Mouse (Mus musculus) midbrain, embryonic 10.5 days (tissue): ENCODE measurements at regions not wholly inside any gene's neighbourhood (a gene's known extent, or its start where the extent isn't known, plus 50 kb on each side); places are given as distances from the start of the nearest gene placed in this dataset.

Source experiments
- DNase-seq: peaks from one replicate; pipeline ENCODE4 v3.0.0-alpha.2; 2017; ENCODE audit warnings: low spot score
- H3K27ac ChIP-seq: fragments of 300-500 bp; sonication (generic); replicated peaks from 2 replicates; pipeline ENCODE4 v1.5.1; 2016; ENCODE audit warnings: mild to moderate bottlenecking
- H3K27me3 ChIP-seq: fragments of 300-500 bp; sonication (generic); 2 replicates; pipeline ENCODE4 v1.6.1; 2016; ENCODE audit warnings: low read depth, mild to moderate bottlenecking; ENCODE audit not compliant: poor library complexity, severe bottlenecking
- H3K36me3 ChIP-seq: fragments of 300-500 bp; sonication (generic); 2 replicates; pipeline ENCODE4 v1.6.1; 2016; ENCODE audit warnings: mild to moderate bottlenecking, moderate library complexity
- H3K4me1 ChIP-seq: fragments of 300-500 bp; sonication (generic); 2 replicates; pipeline ENCODE4 v1.6.1; 2016
- H3K4me3 ChIP-seq: fragments of 300-500 bp; sonication (generic); 2 replicates; pipeline ENCODE4 v1.5.1; 2016; ENCODE audit warnings: mild to moderate bottlenecking, moderate library complexity
- H3K9me3 ChIP-seq: fragments of 300-500 bp; sonication (generic); replicated peaks from 2 replicates; pipeline ENCODE4 v1.6.1; 2016; ENCODE audit warnings: mild to moderate bottlenecking
- WGBS: fragments of 180-500 bp; shearing (Covaris S2); methylation state at CpG from one replicate; pipeline ENCODE4 v1.1.7; 2016; 5-methylcytosine and 5-hydroxymethylcytosine counted together

GRCm38 (mm10) chr8:12330886-12331285 is 52.3 kb downstream of the A230072I06Rik start:
- H3K27ac ChIP-seq, result no peak overlapping the region
- H3K4me1 ChIP-seq, result peaks cover 40% of the 10 kb centered on the region
- peaks cover 100% of the 10 kb centered on the region for H3K27me3 ChIP-seq
- H3K4me3 ChIP-seq, result no peak overlapping the region
- DNase-seq, result no peak
- WGBS, result 88% methylated on average over 14 of the region's 14 CpGs
- no peaks in the 10 kb centered on the region for H3K9me3 ChIP-seq
- no peaks in the 10 kb centered on the region for H3K36me3 ChIP-seq

GRCm38 (mm10) chr8:12331652-12332051 is 53.0 kb downstream of the A230072I06Rik start:
- H3K9me3 ChIP-seq, result no peaks in the 10 kb centered on the region
- H3K27ac ChIP-seq, result no peak overlapping the region
- H3K36me3 ChIP-seq, result no peaks in the 10 kb centered on the region
- DNase-seq, result no peak
- 83% methylated on average over 7 of the region's 7 CpGs for WGBS
- H3K4me3 ChIP-seq, result no peak overlapping the region
- peaks cover 39% of the 10 kb centered on the region for H3K4me1 ChIP-seq
- H3K27me3 ChIP-seq, result peaks cover 100% of the 10 kb centered on the region

GRCm38 (mm10) chr8:12334081-12334480 is 55.5 kb downstream of the A230072I06Rik start:
- H3K9me3 ChIP-seq, result no peaks in the 10 kb centered on the region
- DNase-seq, result no peak
- 80% methylated on average over 5 of the region's 5 CpGs for WGBS
- peaks cover 100% of the 10 kb centered on the region for H3K27me3 ChIP-seq
- peaks cover 21% of the 10 kb centered on the region for H3K4me1 ChIP-seq
- H3K36me3 ChIP-seq, result no peaks in the 10 kb centered on the region
- H3K4me3 ChIP-seq, result no peak overlapping the region
- no peak overlapping the region for H3K27ac ChIP-seq

GRCm38 (mm10) chr8:12334605-12335004 is 56.0 kb downstream of the A230072I06Rik start:
- Histone ChIP-seq H3K27me3 (peaks cover 100% of the 10 kb centered on the region), H3K27ac (no peak overlapping the region), H3K9me3 (no peaks in the 10 kb centered on the region), H3K4me1 (peaks cover 26% of the 10 kb centered on the region), H3K36me3 (no peaks in the 10 kb centered on the region), H3K4me3 (no peak overlapping the region)
- no peak for DNase-seq
- WGBS, result 51% methylated on average over 7 of the region's 7 CpGs

- Histone ChIP-seq H3K9me3 (no peaks in the 10 kb centered on the region), H3K4me3 (no peak overlapping the region), H3K4me1 (peaks cover 18% of the 10 kb centered on the region), H3K27ac (peak overlapping the region; percentile 13; the same call in 1 of the 2 replicates), H3K27me3 (peaks cover 84% of the 10 kb centered on the region), H3K36me3 (no peaks in the 10 kb centered on the region)
- no peak for DNase-seq
- WGBS, result 65% methylated on average over 17 of the region's 17 CpGs
These were observed 55.8 kb upstream of the Sox1 start for GRCm38 (mm10) chr8:12339149-12339924.

GRCm38 (mm10) chr8:12340946-12341345 is 54.1 kb upstream of the Sox1 start:
- H3K4me1 ChIP-seq, result peaks cover 12% of the 10 kb centered on the region
- H3K9me3 ChIP-seq, result no peaks in the 10 kb centered on the region
- no peak overlapping the region for H3K27ac ChIP-seq
- WGBS, result 90% methylated on average over 5 of the region's 5 CpGs
- no peak for DNase-seq
- no peak overlapping the region for H3K4me3 ChIP-seq
- H3K27me3 ChIP-seq, result peaks cover 79% of the 10 kb centered on the region
- no peaks in the 10 kb centered on the region for H3K36me3 ChIP-seq
